Mouse (Mus musculus) left cerebral cortex, postnatal 4 days (tissue): Measurements from ENCODE around the gene Hacd3. TPM values are rescaled to one million over a fixed set of nuclear protein-coding genes. Genes with fewer than 3 reads are reported as not detected.
"Not testable (repeated sequence)": the region's sequence is repeated elsewhere in the genome, so short reads cannot be mapped to it uniquely, and the experiment has no call there.

Source experiments
- DNase-seq: peaks from one replicate; pipeline ENCODE4 v3.0.0-alpha.2; 2022
- intact Hi-C: fragments of 180-260 bp; cut with DNase I; formaldehyde crosslinking; loops from one replicate; pipeline ENCODE4 v1.15.1; 2025
- total RNA-seq, 2 experiments: library from RNA; stranded (reverse); gene quantifications; 2 replicates each; pipeline ENCODE4 v1.2.3; 2021

Hacd3 gene
- total RNA-seq, 2 experiments from 2014 or later = 130 to 140 TPM

- DNase-seq = no peak
- intact Hi-C loops = no loop called here
Observed at GRCm38 (mm10) chr9:65017896-65018295, 3.6 kb downstream of the Hacd3 start.

GRCm38 (mm10) chr9:65016978-65017827 is 4.3 kb downstream of the Hacd3 start:
- intact Hi-C loops = no loop called here

GRCm38 (mm10) chr9:65016241-65016977 is 5.1 kb downstream of the Hacd3 start:
- intact Hi-C loops = no loop called here
- no peak for DNase-seq

More at GRCm38 (mm10) chr9:65016978-65017827, 4.3 kb downstream of the Hacd3 start:
- DNase-seq = no peak

GRCm38 (mm10) chr9:65015461-65016222 is 5.9 kb downstream of the Hacd3 start:
- intact Hi-C loops = no loop called here
- no peak for DNase-seq

GRCm38 (mm10) chr9:65011304-65011703 is 10.2 kb downstream of the Hacd3 start:
- peak; percentile 38 for DNase-seq
- intact Hi-C loops = no loop called here

GRCm38 (mm10) chr9:65010632-65011031 is 10.9 kb downstream of the Hacd3 start:
- intact Hi-C loops = no loop called here
- no peak for DNase-seq

GRCm38 (mm10) chr9:65005737-65006136 is 15.8 kb downstream of the Hacd3 start:
- DNase-seq = no peak
- intact Hi-C loops = no loop called here

- intact Hi-C loops = no loop called here
Observed at GRCm38 (mm10) chr9:65001481-65001880, 20.0 kb downstream of the Hacd3 start.

GRCm38 (mm10) chr9:64995464-64995863 is 26.0 kb downstream of the Hacd3 start:
- DNase-seq = not testable (repeated sequence)
- intact Hi-C loops = loop anchor here (10.0 kb wide), 1 partner anchor 69 kb away; no protein-coding TSS in a partner anchor

More at GRCm38 (mm10) chr9:65001481-65001880, 20.0 kb downstream of the Hacd3 start:
- DNase-seq = no peak

GRCm38 (mm10) chr9:64990291-64990690 is 31.2 kb downstream of the Hacd3 start:
- no peak for DNase-seq
- intact Hi-C loops = loop anchor here (10.0 kb wide), 1 partner anchor 75 kb away; no protein-coding TSS in a partner anchor

GRCm38 (mm10) chr9:64988443-64988842 is 33.0 kb downstream of the Hacd3 start:
- intact Hi-C loops = no loop called here
- no peak for DNase-seq

- DNase-seq = no peak
- intact Hi-C loops = no loop called here
Observed at GRCm38 (mm10) chr9:64987651-64988050, 33.8 kb downstream of the Hacd3 start.

GRCm38 (mm10) chr9:64985807-64986206 is 35.7 kb downstream of the Hacd3 start:
- intact Hi-C loops = no loop called here
- no peak for DNase-seq

- no peak for DNase-seq
- intact Hi-C loops = no loop called here
Observed at GRCm38 (mm10) chr9:64985037-64985794, 36.3 kb downstream of the Hacd3 start.

- DNase-seq = no peak
- intact Hi-C loops = no loop called here
Observed at GRCm38 (mm10) chr9:64981904-64982303, 39.6 kb downstream of the Hacd3 start.

- intact Hi-C loops = no loop called here
- DNase-seq = no peak
Observed at GRCm38 (mm10) chr9:64980548-64980947, 40.9 kb downstream of the Hacd3 start.

- intact Hi-C loops = no loop called here
- no peak for DNase-seq
Observed at GRCm38 (mm10) chr9:64960978-64961320, 60.5 kb downstream of the Hacd3 start.

- intact Hi-C loops = no loop called here
- DNase-seq = peak; percentile 97
Observed at GRCm38 (mm10) chr9:64960117-64960977, 61.1 kb downstream of the Hacd3 start, which contains the start of gene Ints14. TSS of gene Ints14 (plus strand) at chr9:64960905.

- intact Hi-C loops = no loop called here
- no peak for DNase-seq
Observed at GRCm38 (mm10) chr9:64957276-64957675, 64.2 kb downstream of the Hacd3 start.
